Mouse (Mus musculus) stomach, adult 2 months (tissue): ENCODE data around the gene Frmd4a. TPM values are rescaled to one million over a fixed set of nuclear protein-coding genes. Genes with fewer than 3 reads are reported as not detected.

Experiments
- polyA plus RNA-seq: library from polyadenylated mRNA; depleted of rRNA; stranded (reverse); fragments of >200 nt; gene quantifications from 2 replicates; pipeline ENCODE4 v1.2.3, GENCODE M21; 2012; rRNA removed

The Frmd4a gene
- polyA plus RNA-seq = 2.5 and 3.4 TPM in 2 replicates

DNA sequence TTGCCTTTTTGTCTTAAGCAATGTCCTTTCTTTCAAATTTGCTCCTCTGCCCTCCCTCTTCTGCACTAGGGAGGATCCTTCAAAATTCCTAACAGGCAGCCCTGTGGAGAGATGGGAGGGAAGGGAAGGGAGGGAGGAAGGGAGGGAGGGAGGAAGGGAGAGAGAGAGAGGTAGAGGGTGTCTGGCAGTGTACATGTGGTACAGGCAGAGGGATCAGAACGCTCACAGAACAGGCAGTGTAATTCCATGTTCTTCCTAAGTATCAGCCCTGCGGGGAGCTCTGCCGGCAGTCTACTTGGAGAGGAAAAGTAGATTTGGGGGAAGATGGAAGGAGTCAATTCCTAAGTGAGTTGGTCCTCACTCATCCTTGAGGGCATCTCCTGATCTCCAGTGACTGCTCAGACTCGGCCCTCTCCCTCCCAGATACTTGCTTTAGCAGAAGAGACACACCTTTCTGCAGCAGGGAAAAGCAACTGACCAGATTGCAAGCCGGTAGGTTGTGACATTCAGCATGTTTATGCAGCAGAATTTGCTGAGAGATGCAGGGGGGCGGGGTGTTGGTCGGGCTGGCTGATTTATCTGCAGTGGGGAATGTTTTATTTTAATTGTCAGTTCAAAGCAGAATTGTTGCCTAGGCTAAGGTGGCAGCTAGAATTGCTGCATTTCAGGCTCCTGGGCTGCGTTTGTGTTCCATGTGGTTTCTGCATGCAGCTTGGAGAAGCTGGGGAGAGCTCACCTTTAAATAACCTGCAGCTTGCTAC lies at the start of gene Frmd4a:
TSS of gene Frmd4a (plus strand) at position 190 of the 761 bp plus-strand sequence.

DNA sequence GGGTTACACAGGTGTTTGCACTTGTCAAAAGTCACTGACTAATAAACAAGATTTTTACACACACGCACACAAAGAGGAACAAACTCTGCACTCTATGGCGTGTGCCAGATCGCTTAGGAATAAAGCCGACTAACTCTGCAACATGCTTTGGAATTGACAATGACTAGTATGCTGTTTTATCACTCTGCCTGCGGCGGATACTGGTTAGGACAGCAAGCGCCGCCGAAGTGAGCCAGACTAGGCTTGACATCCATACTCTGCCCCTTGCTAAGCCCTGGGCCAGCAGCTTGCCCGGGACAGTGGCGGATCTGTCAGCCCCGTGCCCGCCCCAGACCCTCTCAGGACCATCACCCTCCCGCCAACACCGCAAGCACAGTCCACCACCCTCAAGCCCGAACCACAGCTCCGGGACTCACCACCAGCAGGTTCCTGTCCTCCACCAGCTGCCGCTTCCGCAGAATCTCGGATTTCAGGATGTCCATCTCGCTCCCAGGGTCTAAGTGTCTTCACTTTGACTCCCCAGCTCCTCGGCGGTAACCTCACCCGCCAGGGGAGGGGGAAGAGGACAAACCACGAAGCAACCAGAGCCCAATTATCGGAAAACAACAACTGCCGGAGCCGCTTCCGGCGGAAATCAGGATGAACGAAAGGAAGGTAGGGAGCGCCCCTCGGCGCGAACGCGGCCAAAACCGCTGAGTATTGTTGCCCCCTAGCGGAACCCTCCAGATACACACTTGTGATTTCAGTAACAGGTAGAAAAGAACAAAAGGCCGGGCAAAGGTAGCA lies 634.2 kb downstream of the Frmd4a start, which contains the start of gene Prpf18:
TSS of gene Prpf18 (minus strand) at position 614 of the 786 bp plus-strand sequence.

